Mouse (Mus musculus) cerebellum, postnatal 4 days (tissue): ENCODE results near the gene Abca1.

Source experiments
- DNase-seq, 2 experiments: peaks; one replicate each; pipeline ENCODE4 v3.0.0; 2022; ENCODE audit warnings: low spot score in 2 of 2, mixed read lengths in 1 of 2

Abca1 gene

DNA sequence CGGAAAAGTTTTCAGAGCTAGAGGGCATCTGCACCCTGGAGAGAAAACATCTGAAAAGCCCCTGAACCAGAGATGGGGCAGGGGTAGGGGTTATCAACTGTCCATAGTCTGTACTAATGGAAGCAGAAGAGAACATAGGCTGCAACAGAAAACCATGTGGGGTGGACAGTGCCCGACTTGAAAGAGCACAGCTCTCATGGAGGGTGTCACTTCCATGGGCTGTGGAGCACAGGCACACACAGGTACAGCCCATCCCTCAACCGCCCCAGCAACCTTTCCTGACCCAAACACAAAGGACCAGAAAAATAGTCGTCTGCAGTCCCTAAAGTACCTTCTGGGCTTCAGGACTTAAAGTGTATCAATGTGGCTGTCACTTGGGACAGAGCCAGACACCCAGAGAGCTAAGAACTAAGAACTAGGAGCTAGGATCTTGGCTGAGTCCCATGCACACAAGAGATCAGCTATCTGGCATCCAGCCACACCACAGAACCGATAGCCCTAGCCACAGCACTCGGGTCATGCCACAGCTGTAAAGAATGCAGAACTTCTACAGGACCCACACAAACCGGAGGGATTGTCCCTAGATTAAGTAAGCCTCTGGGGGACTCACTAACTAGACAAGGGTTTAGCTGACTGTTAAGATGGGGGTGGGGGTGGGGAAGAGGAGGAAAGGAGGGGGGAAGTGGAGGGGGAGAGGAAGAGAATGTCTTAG lies 38.0 kb downstream of the Abca1 start:
- DNase-seq, result peak in 1 of 2 experiments; percentile 24

DNA sequence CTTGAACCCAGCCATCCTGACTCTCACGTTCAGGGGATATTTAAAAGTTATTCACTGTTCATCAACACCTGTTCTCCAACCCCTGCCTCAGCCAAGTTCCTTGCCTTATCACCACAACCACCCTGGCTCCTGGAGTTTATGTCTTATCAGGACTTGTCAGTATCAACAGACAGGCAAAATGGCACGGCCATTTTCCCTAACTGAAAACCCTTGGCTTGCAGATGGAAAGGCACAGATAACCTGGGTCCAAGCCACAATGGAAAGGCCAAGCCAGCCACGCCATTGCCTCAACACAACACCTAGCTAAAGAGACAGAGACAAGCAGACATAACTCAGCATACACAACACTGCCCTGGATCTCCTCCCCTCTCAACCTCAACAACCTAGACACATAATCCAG lies 38.6 kb downstream of the Abca1 start:
- no peak for DNase-seq

DNA sequence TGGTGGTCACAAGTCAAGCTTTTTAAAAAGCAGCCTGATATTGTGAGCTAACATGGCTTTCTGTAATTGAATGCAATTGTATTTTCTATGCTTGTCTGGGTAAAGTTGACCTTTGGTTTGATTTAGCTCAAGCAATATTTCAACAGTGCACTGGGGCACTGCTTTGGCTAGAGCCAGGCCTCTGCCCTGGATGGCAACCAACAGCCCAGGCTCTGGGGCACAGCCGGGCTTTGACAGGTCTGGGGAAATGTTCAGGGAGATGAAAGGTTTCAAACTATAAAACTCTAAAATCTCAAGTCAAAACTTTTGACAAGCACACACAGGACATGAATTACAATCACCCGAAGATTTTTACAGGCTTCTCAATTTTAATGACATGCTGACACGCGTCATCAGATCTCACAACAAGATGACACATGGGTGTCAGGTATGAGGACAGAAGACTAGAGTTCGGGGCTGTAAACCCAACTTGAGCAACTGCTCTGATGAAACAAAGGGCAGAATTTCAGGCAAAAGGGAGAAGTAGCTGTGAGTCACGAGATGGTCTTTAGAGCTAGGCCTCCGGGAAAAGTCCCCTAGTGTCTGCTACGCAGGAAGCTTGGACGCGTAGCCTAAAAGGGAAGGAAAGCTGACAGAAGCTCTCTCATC lies 39.5 kb downstream of the Abca1 start:
- DNase-seq, result no peak

DNA sequence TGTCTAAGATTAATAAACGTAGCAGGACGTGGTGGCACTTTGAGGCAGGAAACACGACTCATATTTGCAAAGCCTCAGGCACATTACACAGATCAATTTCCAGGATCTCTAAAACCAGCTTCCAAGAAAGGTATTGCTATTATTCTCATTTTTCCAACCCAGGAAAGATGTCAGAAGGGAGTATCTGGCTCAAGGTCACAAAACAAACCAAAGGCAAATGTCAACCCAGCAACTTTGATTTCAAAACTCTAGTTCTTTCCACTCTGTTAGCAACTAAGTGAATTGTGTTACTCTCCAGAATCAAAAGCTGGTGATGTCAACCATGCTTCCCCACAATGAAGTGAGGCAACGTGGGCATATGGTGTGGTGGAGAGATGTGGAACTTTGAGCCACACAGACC lies 41.1 kb downstream of the Abca1 start:
- DNase-seq, result no peak

DNA sequence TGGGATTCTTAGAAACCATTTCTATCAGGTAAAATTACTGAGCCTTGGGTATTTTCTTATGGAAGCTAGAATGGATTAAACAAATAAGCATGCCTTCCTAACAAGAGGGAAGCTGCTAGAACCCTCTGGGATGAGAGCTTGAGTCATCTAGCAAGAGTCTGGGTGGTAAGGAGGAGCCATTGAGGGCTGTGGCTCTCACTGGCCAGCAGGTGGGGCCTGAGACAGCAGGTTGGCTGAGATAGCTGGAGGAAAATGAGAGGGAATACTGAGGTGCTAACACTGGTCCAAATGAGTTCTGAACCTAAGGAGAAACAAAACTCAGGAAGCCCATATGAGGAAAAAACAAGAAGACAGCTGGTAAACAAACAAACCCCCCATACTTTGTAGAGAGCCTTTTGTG lies 42.1 kb downstream of the Abca1 start:
- DNase-seq, result no peak

DNA sequence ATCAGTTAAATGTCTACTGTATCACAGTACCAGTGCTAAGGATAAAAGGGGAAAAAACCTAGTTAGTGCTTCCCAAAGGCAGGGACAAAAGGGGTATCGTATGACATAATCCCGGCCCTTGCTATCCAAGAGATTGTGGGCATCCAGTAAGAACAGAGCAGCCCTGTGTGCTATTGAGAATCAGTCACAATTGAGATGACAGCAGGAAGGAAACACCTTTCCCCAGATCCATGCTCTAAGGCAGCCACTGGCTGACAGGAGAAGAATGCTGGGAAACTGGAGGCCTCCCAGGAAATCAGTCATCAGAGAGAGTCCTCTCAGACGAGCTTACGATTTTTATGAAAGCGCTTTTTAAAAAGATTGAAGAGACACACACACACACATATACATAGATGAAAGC lies 42.6 kb downstream of the Abca1 start:
- no peak for DNase-seq

DNA sequence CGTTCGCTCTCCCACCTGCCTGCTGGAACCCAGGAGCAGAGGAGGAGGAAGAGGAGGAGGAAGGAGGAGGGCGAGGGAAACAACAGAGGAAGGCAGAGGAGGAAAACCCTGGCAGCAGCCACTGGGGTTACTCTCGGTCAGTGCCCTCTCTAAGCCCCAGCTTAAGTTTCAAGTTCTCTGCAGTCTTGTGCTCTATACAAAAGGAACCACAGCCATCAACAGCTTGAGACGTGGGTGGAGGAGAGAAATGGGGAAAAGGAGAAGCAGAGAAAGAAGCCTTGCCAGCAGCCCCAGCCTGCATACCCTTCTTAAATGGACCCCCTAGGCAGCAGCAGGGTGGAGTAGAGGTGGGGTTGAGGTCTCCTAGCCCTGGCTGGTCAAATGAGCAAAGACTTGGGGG lies 43.8 kb downstream of the Abca1 start:
- no peak for DNase-seq

DNA sequence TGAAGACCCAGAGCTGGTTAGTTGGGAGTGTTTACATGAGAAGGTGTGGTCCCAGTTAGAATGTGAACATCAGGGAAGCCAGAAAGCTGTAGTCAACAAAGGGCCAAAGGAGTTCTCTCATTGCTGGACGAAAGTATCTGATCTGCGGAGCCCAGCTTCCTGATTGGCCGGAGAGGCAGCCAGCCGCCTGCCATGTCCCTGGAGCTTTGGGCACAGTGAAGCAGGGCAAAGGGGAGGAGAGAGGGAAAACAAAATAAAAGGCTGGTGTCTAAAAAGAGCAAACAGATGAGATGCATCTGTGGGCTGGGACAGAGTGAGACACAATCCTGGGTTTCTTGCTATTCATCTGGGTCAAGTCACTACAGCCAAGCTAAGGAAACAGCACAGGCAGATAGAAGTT lies 44.3 kb downstream of the Abca1 start:
- DNase-seq, result no peak

DNA sequence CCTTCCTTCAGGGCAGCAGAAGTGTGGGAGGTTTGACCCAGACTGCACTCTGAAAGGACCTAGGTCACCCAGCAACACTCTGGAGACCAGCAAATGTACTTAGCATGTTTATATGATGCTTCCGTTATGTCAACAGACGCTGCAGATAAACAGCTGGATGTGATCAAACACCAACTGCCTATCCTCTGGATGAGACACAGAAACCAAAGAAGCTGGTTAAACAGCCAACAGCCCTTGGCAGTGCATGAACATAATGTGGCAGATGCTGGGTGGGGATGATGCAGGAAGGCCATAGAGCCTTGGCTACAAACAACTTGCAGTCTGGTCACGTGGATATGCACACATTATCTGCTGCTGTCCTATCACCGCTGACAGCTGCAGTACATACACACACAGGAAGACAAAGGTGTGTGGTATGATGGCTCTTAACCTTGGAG lies 47.8 kb downstream of the Abca1 start:
- DNase-seq, result no peak

DNA sequence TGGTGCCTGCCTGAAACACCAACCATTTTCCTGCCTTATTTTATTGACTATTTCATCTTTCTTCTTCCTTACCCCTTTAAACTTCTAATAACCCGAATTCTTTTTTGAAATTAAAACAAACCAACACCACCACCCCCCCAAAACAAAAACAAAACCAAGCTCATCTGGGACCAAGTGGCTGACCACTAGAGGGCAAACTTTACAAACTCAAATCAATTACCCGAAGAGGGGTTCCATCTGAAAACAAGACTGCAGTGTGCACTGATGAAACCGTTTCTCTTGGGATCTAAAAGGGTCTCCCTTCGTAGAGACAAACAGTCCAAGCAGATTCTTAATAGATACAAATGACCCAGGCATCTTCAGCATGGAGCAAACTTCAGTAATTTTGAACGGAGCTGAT lies 49.3 kb downstream of the Abca1 start:
- DNase-seq, result no peak

DNA sequence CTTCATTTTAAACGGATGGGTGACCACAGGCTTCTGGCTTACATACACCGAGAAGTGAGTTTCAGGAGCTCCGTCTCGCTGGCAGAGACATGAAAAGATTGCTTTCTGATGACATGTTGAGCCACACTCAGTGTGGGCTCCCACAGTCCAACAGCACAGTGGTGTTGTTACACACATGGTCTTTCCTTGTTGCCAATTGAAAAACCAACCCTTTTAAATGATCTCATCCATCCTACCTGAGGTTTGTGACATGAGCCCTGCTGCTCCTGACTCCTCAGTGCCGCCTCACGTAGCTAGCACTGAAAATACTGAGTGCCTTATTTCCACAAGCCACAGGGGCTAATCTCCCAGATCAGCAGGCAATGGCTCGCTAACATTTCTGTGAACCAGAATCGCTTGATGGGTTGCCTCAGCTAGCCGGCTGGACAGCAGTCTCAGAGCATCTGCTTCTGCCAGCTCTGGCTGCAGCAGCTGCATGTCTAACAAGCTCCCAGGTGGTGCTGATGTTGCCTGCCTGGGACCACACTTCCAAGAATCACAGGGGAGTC lies 50.2 kb downstream of the Abca1 start:
- DNase-seq, result no peak

DNA sequence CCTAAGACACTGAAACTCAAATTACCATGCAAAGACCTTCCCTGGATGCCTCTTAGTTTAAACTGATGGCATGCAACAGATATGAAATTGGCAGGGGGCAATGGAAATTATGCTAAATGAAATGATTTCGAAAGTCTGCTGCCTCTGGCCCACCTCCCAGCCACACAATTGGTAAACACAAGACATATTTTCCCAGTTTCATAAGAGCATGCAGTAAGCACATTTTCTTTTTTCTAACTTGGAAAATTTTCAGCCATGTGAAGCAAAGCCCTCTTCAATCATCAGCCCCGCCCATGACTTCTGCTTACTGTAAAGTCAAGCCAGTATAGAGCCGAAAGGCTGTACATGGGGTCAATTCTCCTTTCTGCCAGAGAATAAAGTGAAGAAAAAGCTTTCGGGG lies 51.5 kb downstream of the Abca1 start:
- DNase-seq, result no peak

DNA sequence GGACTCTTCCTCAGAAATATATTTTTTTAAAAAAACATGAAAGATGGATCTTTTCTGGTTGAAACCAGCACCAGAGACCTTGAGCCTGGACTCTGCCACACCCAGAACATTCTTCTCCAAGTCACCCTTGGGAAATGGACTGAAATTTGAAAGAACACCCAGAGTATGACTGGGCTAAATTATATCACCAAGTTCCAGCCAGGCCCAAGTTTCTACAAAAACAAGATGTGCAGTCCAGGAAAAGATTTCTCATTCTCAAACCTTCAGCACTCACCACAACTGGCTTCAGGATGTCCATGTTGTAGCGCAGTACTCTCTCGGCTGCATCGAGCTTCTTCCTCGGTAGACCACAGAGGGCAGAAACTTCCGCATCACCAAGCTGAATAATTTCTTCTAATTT lies 53.0 kb downstream of the Abca1 start:
- DNase-seq, result no peak

DNA sequence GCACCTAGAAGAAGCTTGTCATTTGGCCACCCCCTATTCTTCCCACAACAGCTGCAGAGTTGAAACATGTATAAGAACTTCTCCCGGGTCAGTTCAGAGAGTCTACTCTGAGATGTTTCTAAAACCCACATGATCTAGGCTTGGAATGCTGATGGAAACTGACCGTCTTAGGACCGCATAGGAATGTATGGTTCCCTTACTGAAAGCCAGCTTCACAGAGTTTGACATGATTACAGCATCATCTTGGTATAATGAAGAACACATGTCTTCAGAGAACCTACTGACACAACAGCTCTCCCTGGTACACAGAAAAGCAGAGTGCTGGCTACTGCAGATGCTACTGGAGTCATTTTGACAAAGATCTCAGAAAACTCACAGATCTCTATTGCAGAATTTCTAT lies 53.6 kb downstream of the Abca1 start:
- DNase-seq, result no peak

DNA sequence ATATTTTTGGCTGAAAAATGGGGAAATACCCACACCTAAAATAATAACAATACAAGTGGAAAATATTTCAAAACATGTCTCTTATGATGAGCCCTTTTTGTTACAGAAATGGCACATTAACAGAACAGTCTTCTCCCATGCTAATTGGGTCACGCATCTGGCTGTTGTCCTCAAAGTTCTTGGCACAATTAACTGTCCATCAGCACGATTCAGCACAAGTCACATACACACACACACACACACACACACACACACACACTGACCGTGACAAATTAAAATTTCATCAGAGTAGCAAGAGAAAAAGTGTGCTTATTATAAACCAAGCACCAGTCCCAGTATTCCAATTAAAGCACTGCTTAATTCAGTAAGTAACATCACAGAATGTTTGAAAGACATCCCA lies 55.1 kb downstream of the Abca1 start:
- no peak for DNase-seq

DNA sequence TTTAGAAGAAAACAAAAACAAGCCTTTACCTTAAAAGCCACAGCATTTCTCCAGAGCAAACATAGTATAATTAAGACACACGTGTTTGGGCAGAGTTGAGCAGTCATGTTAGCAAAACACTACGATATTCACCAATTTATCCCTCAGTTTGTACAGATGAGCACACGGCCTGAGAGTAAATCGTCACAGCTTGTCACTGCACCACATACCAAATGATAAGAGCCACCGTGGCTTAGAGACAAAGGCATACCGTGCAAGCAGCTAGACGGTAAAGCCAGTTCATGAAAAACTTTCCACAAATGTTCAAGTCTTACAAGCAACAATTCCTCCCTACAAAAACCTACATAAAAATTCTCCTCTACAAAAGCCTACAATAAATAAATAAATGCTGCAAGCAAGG lies 57.2 kb downstream of the Abca1 start:
- DNase-seq, result no peak

DNA sequence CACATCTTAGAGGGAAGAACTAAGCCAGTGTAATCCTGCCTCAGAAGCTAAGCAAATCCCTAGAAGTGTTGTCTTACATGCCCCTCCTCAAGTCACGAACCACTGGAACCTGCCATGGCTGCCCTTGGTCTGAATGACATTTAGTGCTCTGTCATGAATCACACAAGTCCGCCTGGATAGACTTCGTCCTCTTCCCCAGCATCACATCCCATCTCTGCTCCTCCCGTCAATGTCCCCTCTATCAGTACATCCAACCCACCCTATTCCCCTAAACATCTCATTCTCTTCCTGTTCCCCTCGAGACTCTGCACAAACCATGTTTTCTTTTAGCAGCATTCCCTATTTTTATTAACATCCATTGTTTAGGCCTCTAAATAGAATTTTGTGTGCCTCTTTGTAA lies 58.4 kb downstream of the Abca1 start:
- DNase-seq, result no peak

DNA sequence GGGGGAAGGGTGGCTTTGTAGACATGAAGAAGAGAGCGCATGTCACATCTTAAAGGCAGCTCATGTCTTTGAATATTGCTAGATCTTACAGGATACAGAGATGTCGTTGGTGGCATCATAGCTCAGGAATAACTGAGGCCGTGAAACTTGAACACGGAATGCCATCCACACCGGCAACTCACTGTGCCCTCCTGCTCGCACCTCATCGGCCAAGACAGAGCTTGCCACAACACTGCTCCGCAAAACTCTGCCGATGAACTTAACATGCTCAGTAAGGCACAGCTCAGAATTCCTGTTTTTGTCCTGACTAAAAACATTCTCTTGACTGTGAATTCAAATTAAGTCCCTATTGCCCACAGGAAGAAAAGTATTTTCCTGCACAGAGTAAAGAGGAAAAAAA lies 59.2 kb downstream of the Abca1 start:
- DNase-seq, result no peak

DNA sequence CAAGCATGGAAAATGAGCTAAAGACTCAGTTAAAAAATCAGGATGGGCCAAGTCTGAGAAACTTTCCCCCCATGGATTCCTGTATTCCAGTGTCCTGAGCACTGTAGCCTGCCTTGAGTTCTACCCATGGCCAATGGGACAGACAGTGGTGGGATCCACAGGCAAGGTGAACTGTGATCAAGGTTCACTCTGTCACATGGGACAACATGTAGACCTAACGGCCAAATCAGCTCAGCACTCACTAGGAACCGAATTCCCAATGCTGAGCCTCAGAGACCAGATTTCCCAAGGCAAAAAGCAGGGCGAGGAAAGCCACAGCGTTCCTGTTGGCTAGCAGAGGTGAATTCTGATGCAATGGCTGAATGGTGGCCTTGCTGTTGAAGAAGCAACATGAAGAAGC lies 64.8 kb downstream of the Abca1 start:
- no peak for DNase-seq

DNA sequence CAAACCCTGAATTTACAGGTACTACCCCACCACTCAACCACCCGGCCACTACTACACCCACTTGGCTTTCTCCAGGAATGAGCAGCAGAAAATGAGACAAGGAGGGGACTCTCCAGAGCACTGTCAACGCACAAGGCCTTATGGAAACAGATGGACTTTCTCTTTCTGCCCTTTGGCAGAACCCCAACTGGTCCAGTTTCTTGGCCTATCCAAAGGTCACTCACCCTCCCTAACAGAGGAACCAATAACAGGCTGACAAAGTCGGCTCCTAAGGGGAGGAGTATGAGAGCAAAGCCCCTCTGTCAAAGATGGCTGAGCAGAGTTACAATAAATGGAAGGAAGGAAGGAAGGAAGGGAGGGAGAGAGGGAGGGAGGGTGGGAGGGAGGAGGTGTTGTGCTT lies 65.4 kb downstream of the Abca1 start:
- no peak for DNase-seq

DNA sequence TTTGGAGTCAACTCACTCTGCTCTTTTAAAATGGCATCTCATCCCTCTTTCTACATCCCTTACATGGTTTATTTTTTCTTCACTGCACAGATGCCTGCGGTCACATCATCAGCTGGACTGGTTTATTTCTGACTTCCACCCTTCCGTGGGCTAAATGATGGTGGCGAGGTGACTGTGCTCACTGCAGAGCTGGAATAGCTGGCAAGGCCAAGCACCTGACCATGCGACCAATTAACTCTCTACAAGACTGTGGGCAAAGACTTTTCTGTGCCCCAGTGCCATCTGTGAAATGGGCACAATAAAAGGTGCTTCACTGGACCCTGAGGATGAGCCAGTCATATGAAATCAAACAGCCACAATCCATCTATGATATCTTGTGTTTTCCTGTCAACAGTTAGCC lies 66.1 kb downstream of the Abca1 start:
- no peak for DNase-seq

DNA sequence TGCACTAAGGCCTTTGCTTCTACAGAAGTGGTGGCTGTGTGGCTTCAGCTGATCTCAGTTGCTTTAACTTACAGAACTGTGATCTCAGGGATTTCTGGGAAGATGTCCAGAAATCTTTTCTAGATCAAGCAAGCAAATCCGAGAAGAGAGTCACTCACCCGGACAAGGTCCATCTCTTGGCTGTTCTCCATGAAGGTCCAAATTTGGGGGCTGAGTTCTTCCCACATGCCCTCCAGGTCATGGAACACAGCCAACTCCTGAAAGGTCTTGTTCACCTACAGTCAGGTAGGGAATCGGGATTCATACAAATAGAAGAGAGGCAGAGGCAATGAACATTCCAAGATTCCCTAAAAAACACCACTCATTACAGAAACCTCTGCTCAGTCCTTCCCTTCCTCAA lies 70.1 kb downstream of the Abca1 start:
- no peak for DNase-seq

DNA sequence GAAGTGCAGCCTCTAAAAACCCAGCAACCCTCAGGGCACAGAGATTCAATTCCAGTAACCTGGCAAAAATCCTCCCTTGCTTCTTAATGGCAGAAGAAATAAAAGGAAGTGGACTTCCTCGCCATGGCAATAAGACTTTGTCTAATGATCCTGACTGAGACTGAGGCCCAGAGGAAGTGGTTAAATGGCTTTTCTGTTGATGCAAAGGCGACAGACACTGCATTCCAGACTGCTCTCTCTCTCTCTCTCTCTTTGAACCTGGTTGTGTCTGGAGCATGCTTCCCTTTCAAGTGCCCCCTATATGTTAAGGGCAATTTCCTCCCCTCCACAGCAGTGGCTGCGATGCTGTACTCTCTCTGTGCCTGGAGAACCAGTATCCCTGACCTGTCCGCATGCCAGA lies 70.7 kb downstream of the Abca1 start:
- no peak for DNase-seq

DNA sequence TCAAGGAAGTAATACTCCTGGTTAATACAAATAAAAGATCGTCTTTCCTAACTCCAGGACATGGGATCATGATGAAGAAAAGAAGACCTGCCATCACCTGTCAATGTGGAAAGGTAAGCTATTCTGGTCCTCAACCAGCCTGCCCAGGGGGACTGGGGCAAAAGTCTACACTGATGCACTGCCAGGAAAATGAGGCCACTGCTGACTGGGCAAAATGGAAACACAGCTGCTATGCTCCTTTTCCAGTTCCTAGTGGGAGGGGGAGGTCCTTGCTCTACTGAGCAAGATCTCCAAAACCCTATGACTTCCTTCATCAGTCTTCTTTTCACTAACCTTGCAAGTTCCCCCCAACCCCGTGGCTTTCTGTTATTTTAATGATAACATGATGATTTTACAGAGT lies 73.1 kb downstream of the Abca1 start:
- no peak for DNase-seq
